Mouse (Mus musculus): ENCODE measurements around the gene Rtel1. TPM values are rescaled to one million over a fixed set of nuclear protein-coding genes. Genes with fewer than 3 reads are reported as not detected.

The Rtel1 gene
- polyA plus RNA-seq, 1 experiment from 2014 or later = 54.0 TPM

- H3K9ac ChIP-seq = no peak overlapping the region
- no peak for ATAC-seq (ENCODE audit: insufficient number of reproducible peaks, insufficient read depth, low FRiP score, low TSS enrichment)
Observed at GRCm38 (mm10) chr2:181290937-181291336, 28.6 kb upstream of the Rtel1 start.

GRCm38 (mm10) chr2:181302041-181302440 is 17.5 kb upstream of the Rtel1 start:
- no peak overlapping the region for H3K4me3 ChIP-seq
- H3K4me2 ChIP-seq (replicated peaks) = no peak overlapping the region
- H3K9me3 ChIP-seq = peaks cover 7% of the 10 kb centered on the region; the same call in 1 of the 2 replicates
- H3K27ac ChIP-seq = no peak overlapping the region
- ATAC-seq (ENCODE audit: insufficient number of reproducible peaks, insufficient read depth, low FRiP score, low TSS enrichment) = no peak
- H3K36me3 ChIP-seq = peaks cover 18% of the 10 kb centered on the region; the same call in 1 of the 2 replicates
- no peak overlapping the region for H3K9ac ChIP-seq
- no peaks in the 10 kb centered on the region for H3K4me1 ChIP-seq
- WGBS = 29% methylated on average over 3 of the region's 3 CpGs
- peaks cover 19% of the 10 kb centered on the region for H3K27me3 ChIP-seq

More at GRCm38 (mm10) chr2:181290937-181291336, 28.6 kb upstream of the Rtel1 start:
- Histone ChIP-seq H3K4me2 (replicated peaks) (no peak overlapping the region), H3K27me3 (no peaks in the 10 kb centered on the region), H3K4me1 (peaks cover 17% of the 10 kb centered on the region), H3K4me3 (no peak overlapping the region), H3K36me3 (peaks cover 2% of the 10 kb centered on the region; the same call in 1 of the 2 replicates), H3K27ac (no peak overlapping the region), H3K9me3 (no peaks in the 10 kb centered on the region)
- 76% methylated on average over 1 of the region's 1 CpGs for WGBS

GRCm38 (mm10) chr2:181304944-181305343 is 14.6 kb upstream of the Rtel1 start:
- Histone ChIP-seq H3K9me3 (peaks cover 7% of the 10 kb centered on the region; the same call in 1 of the 2 replicates), H3K27ac (no peak overlapping the region), H3K36me3 (peaks cover 18% of the 10 kb centered on the region; the same call in 1 of the 2 replicates), H3K4me2 (replicated peaks) (no peak overlapping the region), H3K4me3 (no peak overlapping the region), H3K4me1 (no peaks in the 10 kb centered on the region), H3K27me3 (peaks cover 39% of the 10 kb centered on the region), H3K9ac (no peak overlapping the region)
- no peak for ATAC-seq (ENCODE audit: insufficient number of reproducible peaks, insufficient read depth, low FRiP score, low TSS enrichment)
- 80% methylated on average over 1 of the region's 1 CpGs for WGBS

- Histone ChIP-seq H3K36me3 (no peaks in the 10 kb centered on the region), H3K9ac (no peak overlapping the region), H3K27ac (no peak overlapping the region), H3K4me2 (replicated peaks) (peak overlapping the region; percentile 20; the same call in 1 of the 2 replicates), H3K9me3 (no peaks in the 10 kb centered on the region), H3K27me3 (peaks cover 50% of the 10 kb centered on the region), H3K4me1 (no peaks in the 10 kb centered on the region), H3K4me3 (no peak overlapping the region)
- peak; percentile 64 for ATAC-seq (ENCODE audit: insufficient number of reproducible peaks, insufficient read depth, low FRiP score, low TSS enrichment)
- 8% methylated on average over 30 of the region's 30 CpGs for WGBS
Observed at GRCm38 (mm10) chr2:181307144-181307804, 12.3 kb upstream of the Rtel1 start.

- Histone ChIP-seq H3K4me3 (no peak overlapping the region), H3K27ac (no peak overlapping the region), H3K36me3 (no peaks in the 10 kb centered on the region), H3K4me1 (peaks cover 8% of the 10 kb centered on the region), H3K27me3 (peaks cover 60% of the 10 kb centered on the region), H3K4me2 (replicated peaks) (no peak overlapping the region), H3K9me3 (no peaks in the 10 kb centered on the region), H3K9ac (no peak overlapping the region)
- ATAC-seq (ENCODE audit: insufficient number of reproducible peaks, insufficient read depth, low FRiP score, low TSS enrichment) = no peak
- 62% methylated on average over 3 of the region's 3 CpGs for WGBS
Observed at GRCm38 (mm10) chr2:181312435-181312834, 7.1 kb upstream of the Rtel1 start.

GRCm38 (mm10) chr2:181313006-181313343 is 6.6 kb upstream of the Rtel1 start:
- 11% methylated on average over 5 of the region's 5 CpGs for WGBS
- peak overlapping the region; percentile 33 for H3K4me3 ChIP-seq
- no peaks in the 10 kb centered on the region for H3K9me3 ChIP-seq
- no peak overlapping the region for H3K9ac ChIP-seq
- 0 out of 2 replicates have a peak, but pooled peaks have one; percentile 37 for ATAC-seq (ENCODE audit: insufficient number of reproducible peaks, insufficient read depth, low FRiP score, low TSS enrichment)
- no peak overlapping the region for H3K27ac ChIP-seq
- H3K4me2 ChIP-seq (replicated peaks) = peak overlapping the region; percentile 44
- H3K4me1 ChIP-seq = peaks cover 8% of the 10 kb centered on the region
- peaks cover 55% of the 10 kb centered on the region for H3K27me3 ChIP-seq
- no peaks in the 10 kb centered on the region for H3K36me3 ChIP-seq

- 0 out of 2 replicates have a peak overlapping the region, but pooled peaks have one; percentile 23 for H3K27ac ChIP-seq
- peak; percentile 65; the same call in 1 of the 2 replicates for ATAC-seq (ENCODE audit: insufficient number of reproducible peaks, insufficient read depth, low FRiP score, low TSS enrichment)
- WGBS = 4% methylated on average over 35 of the region's 35 CpGs
- H3K27me3 ChIP-seq = peaks cover 50% of the 10 kb centered on the region
- peak overlapping the region; percentile 33 for H3K4me3 ChIP-seq
- peak overlapping the region; percentile 44 for H3K4me2 ChIP-seq (replicated peaks)
- no peaks in the 10 kb centered on the region for H3K36me3 ChIP-seq
- no peaks in the 10 kb centered on the region for H3K9me3 ChIP-seq
- peaks cover 8% of the 10 kb centered on the region for H3K4me1 ChIP-seq
- peak overlapping the region; percentile 27; the same call in 1 of the 2 replicates for H3K9ac ChIP-seq
Observed at GRCm38 (mm10) chr2:181313344-181314079, 6.0 kb upstream of the Rtel1 start.

- H3K36me3 ChIP-seq = no peaks in the 10 kb centered on the region
- 0 out of 2 replicates have a peak within 1 kb of the TSS, but pooled peaks have one; percentile 23 for H3K27ac ChIP-seq
- no peaks in the 10 kb centered on the region for H3K9me3 ChIP-seq
- H3K9ac ChIP-seq = peak within 1 kb of the TSS; percentile 27; the same call in 1 of the 2 replicates
- WGBS = 6% methylated on average over 23 of the region's 23 CpGs
- H3K4me2 ChIP-seq (replicated peaks) = peak within 1 kb of the TSS; percentile 44
- peak within 1 kb of the TSS; percentile 33 for H3K4me3 ChIP-seq
- peaks cover 8% of the 10 kb centered on the region for H3K4me1 ChIP-seq
- H3K27me3 ChIP-seq = peaks cover 45% of the 10 kb centered on the region
- ATAC-seq (ENCODE audit: insufficient number of reproducible peaks, insufficient read depth, low FRiP score, low TSS enrichment) = peak; percentile 65
Observed at GRCm38 (mm10) chr2:181314080-181314810, 5.3 kb upstream of the Rtel1 start, which contains the start of gene Stmn3. TSS of gene Stmn3 (minus strand) at chr2:181314500.

- Histone ChIP-seq H3K27me3 (peaks cover 4% of the 10 kb centered on the region), H3K4me1 (peaks cover 8% of the 10 kb centered on the region), H3K27ac (0 out of 2 replicates have a peak overlapping the region, but pooled peaks have one; percentile 65), H3K4me2 (replicated peaks) (peak overlapping the region; percentile 76), H3K4me3 (peak overlapping the region; percentile 67), H3K9ac (peak overlapping the region; percentile 56), H3K36me3 (peaks cover 31% of the 10 kb centered on the region), H3K9me3 (no peaks in the 10 kb centered on the region)
- 14% methylated on average over 7 of the region's 7 CpGs for WGBS
- ATAC-seq (ENCODE audit: insufficient number of reproducible peaks, insufficient read depth, low FRiP score, low TSS enrichment) = no peak
Observed at GRCm38 (mm10) chr2:181320103-181320499, 562 bp downstream of the Rtel1 start.

GRCm38 (mm10) chr2:181322136-181322535 is 2.6 kb downstream of the Rtel1 start:
- Histone ChIP-seq H3K36me3 (peaks cover 45% of the 10 kb centered on the region), H3K27ac (no peak overlapping the region), H3K4me2 (replicated peaks) (no peak overlapping the region), H3K9me3 (no peaks in the 10 kb centered on the region), H3K9ac (no peak overlapping the region), H3K4me3 (no peak overlapping the region), H3K4me1 (peaks cover 8% of the 10 kb centered on the region), H3K27me3 (no peaks in the 10 kb centered on the region)
- no peak for ATAC-seq (ENCODE audit: insufficient number of reproducible peaks, insufficient read depth, low FRiP score, low TSS enrichment)
- WGBS = 82% methylated on average over 5 of the region's 5 CpGs

GRCm38 (mm10) chr2:181326098-181326497 is 6.6 kb downstream of the Rtel1 start:
- H3K27ac ChIP-seq = no peak overlapping the region
- no peak for ATAC-seq (ENCODE audit: insufficient number of reproducible peaks, insufficient read depth, low FRiP score, low TSS enrichment)
- whole genome bisulfite sequencing = 93% methylated on average over 2 of the region's 2 CpGs
- peaks cover 68% of the 10 kb centered on the region for H3K36me3 ChIP-seq
- no peaks in the 10 kb centered on the region for H3K9me3 ChIP-seq
- H3K9ac ChIP-seq = no peak overlapping the region
- no peaks in the 10 kb centered on the region for H3K27me3 ChIP-seq
- no peak overlapping the region for H3K4me3 ChIP-seq
- no peaks in the 10 kb centered on the region for H3K4me1 ChIP-seq
- no peak overlapping the region for H3K4me2 ChIP-seq (replicated peaks)
